Mouse (Mus musculus) cerebellum, adult 2 months (tissue): ENCODE measurements around the gene Urm1.

Source experiments
- CTCF ChIP-seq: fragments of 200-500 bp; IDR thresholded peaks from 2 replicates; pipeline ENCODE4 v1.5.1; 2011; ENCODE audit warnings: low read depth, mild to moderate bottlenecking, control low read depth, low read length, moderate library complexity, borderline replicate concordance; ENCODE audit not compliant: insufficient read depth
- POLR2A ChIP-seq: fragments of 200-500 bp; IDR thresholded peaks from 2 replicates; pipeline ENCODE4 v1.6.1; 2011; ENCODE audit warnings: low read length, control low read depth, borderline replicate concordance; ENCODE audit not compliant: insufficient read depth

- TF ChIP-seq CTCF, result no peak
- no peak for TF ChIP-seq POLR2A
Measured at GRCm38 (mm10) chr2:29879964-29880830, 60.3 kb downstream of the Urm1 start.
